Mouse (Mus musculus) erythroblast, embryonic 14.5 days (primary cell): ENCODE data around the gene Erp27.

Source experiments
- GATA1 ChIP-seq: IDR thresholded peaks from 2 replicates; pipeline ENCODE4 v1.6.1; 2012; ENCODE audit warnings: low read length, inconsistent platforms, mixed read lengths
- TAL1 ChIP-seq: IDR thresholded peaks from 3 replicates; pipeline ENCODE4 v1.6.1; 2012; ENCODE audit warnings: low read length, inconsistent platforms, mixed read lengths

GRCm38 (mm10) chr6:136964609-136965510 is 42.9 kb upstream of the Erp27 start:
- TF ChIP-seq GATA1 (no peak), TAL1 (no peak)
